Mouse (Mus musculus) G1E (cell line): Measurements from ENCODE around the gene Smdt1. TPM values are rescaled to one million over a fixed set of nuclear protein-coding genes. Genes with fewer than 3 reads are reported as not detected.

Experiments used
- ATAC-seq: 2 replicates; pipeline ENCODE4 v1.8.0; 2016; ENCODE audit warnings: mild to moderate bottlenecking; ENCODE audit not compliant: insufficient number of reproducible peaks, poor library complexity, low FRiP score, severe bottlenecking; ENCODE audit errors: extremely low read depth
- DNase-seq: peaks from one replicate; pipeline ENCODE4 v3.0.0; 2012; ENCODE audit warnings: low spot score
- H3K27me3 ChIP-seq: 2 replicates; pipeline ENCODE4 v1.6.1; 2012; ENCODE audit warnings: mild to moderate bottlenecking, low read length, inconsistent platforms; ENCODE audit not compliant: insufficient read depth
- H3K36me3 ChIP-seq: replicated peaks from 2 replicates; pipeline ENCODE3; 2012; ENCODE audit warnings: mild to moderate bottlenecking, inconsistent platforms
- H3K4me1 ChIP-seq: 2 replicates; pipeline ENCODE4 v1.6.1; 2012; ENCODE audit warnings: low read depth, low read length, inconsistent platforms, mixed read lengths; ENCODE audit not compliant: insufficient read depth
- H3K4me3 ChIP-seq: 2 replicates; pipeline ENCODE4 v1.5.1; 2012; ENCODE audit warnings: low read depth, mild to moderate bottlenecking, inconsistent platforms, low read length, moderate library complexity, mixed read lengths
- H3K9me3 ChIP-seq: replicated peaks from 2 replicates; pipeline ENCODE4 v1.6.1; 2012; ENCODE audit warnings: inconsistent platforms
- CTCF ChIP-seq: IDR thresholded peaks from 2 replicates; pipeline ENCODE4 v1.5.1; 2012; ENCODE audit warnings: low read depth, low read length, inconsistent platforms, mixed read lengths
- GATA1 ChIP-seq: IDR thresholded peaks from 2 replicates; pipeline ENCODE4 v1.6.1; 2012; ENCODE audit warnings: borderline replicate concordance, low read length, inconsistent platforms, mixed read lengths
- GATA2 ChIP-seq: IDR thresholded peaks from 2 replicates; pipeline ENCODE4 v1.6.1; 2012; ENCODE audit warnings: low read depth, low read length, inconsistent platforms, borderline replicate concordance
- POLR2AphosphoS5 ChIP-seq: IDR thresholded peaks from 2 replicates; pipeline ENCODE4 v1.6.1; 2012; ENCODE audit warnings: low read depth, low read length, inconsistent platforms; ENCODE audit not compliant: insufficient replicate concordance
- TAL1 ChIP-seq: conservative IDR thresholded peaks from 2 replicates; pipeline ENCODE4 v1.6.1; 2012; ENCODE audit warnings: low read depth, low read length, inconsistent platforms, mixed read lengths
- polyA plus RNA-seq: library from polyadenylated mRNA; stranded (reverse); fragments of >175 nt; gene quantifications from 2 replicates; pipeline ENCODE4 v1.2.3, GENCODE M21; 2012
- total RNA-seq, 2 experiments: library from RNA; stranded (forward) in 1 of 2; stranded (reverse) in 1 of 2; fragments of 200-1000 nt in 1 of 2; fragments of >200 nt in 1 of 2; fragmentation: Nextera tagmentation in 1 of 2; gene quantifications; 2 replicates each; pipeline ENCODE4 v1.2.3; 2014 to 2017

The Smdt1 gene
- total and polyA plus RNA-seq, 3 experiments: 115 to 137 (median 118) TPM

DNA sequence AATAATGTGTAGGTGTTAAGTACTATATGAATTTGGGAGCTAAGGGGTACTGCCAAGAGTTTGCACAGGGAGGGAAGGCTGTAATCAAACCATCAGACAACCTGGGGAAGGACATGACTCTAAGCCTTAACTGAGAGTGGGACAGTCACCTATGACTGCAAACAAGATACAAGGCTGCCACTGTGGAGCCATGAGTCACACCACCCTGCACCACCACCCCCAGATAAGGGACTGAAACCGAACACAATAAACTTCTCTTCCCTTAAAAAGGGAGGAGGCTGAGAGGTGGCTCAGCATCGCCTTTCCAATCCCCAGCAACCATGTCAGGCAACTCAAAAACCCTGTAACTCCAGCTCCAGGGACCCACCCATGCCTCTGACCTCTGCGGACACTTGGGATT, 12.7 kb downstream of the Smdt1 start:
- H3K9me3 ChIP-seq: 0 out of 2 replicates have a peak, but pooled peaks cover 3% of the 10 kb centered on the region
- H3K4me3 ChIP-seq: peak overlapping the region; percentile 44; the same call in 1 of the 2 replicates
- no peaks in the 10 kb centered on the region for H3K27me3 ChIP-seq
- H3K4me1 ChIP-seq: peaks cover 69% of the 10 kb centered on the region
- H3K36me3 ChIP-seq: peaks cover 63% of the 10 kb centered on the region
- DNase-seq (no peak), ATAC-seq (no peak; the same call in 1 of the 2 replicates)
- TF ChIP-seq TAL1 (no peak), CTCF (no peak), POLR2AphosphoS5 (no peak), GATA1 (no peak), GATA2 (no peak)

DNA sequence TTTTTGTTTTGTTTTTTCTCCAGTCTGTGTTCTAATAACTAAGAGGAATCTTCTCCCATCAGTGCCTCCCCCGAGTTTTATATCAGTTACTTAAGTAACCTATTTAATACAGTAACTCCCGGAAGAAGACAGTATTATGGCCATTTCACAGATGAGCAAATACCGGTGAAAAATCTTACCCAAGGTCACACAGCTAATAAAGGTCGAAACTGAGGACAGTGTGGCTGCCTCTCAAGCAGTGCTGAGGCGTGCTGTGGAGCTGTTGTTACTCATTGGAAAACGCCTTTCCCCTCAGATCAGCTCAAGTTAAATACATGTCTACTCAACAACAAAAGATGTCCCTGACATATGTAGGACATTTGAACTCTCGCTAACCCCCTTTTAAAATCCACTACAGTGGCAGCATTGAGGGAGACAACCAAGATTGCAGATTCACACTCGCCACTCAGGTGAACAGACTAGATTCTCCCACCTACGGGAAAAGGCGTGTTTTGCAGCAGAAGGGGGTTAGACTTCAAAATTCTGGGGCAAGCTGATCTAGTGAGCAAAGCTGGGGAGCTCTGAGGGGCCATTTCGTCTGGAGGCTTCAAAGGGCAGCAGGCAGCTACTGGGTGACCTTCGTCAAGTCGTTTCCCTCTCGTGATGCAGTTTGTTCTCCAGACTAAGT, 14.5 kb downstream of the Smdt1 start:
- DNase-seq (no peak), ATAC-seq (no peak)
- TF ChIP-seq POLR2AphosphoS5: no peak
- no peak for TF ChIP-seq TAL1
- no peak for TF ChIP-seq GATA1
- TF ChIP-seq CTCF: no peak
- TF ChIP-seq GATA2: no peak
- Histone ChIP-seq H3K9me3 (0 out of 2 replicates have a peak, but pooled peaks cover 3% of the 10 kb centered on the region), H3K4me3 (peak overlapping the region; percentile 94), H3K27me3 (no peaks in the 10 kb centered on the region), H3K36me3 (peaks cover 54% of the 10 kb centered on the region), H3K4me1 (peaks cover 60% of the 10 kb centered on the region)

DNA sequence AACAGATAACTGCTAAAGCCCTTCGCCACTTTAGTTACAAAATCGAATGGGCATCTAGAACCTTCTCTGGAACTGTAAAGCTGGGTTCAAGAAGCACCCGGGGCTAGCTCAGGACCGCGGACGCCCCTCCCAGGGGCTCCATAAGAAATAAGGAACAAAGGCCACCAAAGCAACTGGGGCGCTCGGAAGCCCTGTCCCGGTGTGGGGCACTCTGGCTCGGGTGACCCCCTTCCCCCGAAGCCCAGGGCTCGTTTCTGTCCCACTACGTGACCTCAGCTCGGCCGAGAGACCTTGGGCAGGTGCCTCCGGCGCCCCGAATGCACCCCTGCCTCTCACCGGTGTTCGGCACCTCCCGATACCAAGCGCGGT, 15.0 kb downstream of the Smdt1 start:
- Histone ChIP-seq H3K36me3 (peaks cover 52% of the 10 kb centered on the region), H3K4me1 (peaks cover 59% of the 10 kb centered on the region), H3K27me3 (no peaks in the 10 kb centered on the region), H3K9me3 (0 out of 2 replicates have a peak, but pooled peaks cover 3% of the 10 kb centered on the region), H3K4me3 (peak overlapping the region; percentile 94)
- ATAC-seq (no peak), DNase-seq (no peak)
- no peak for TF ChIP-seq TAL1
- no peak for TF ChIP-seq CTCF
- TF ChIP-seq GATA1: no peak
- no peak for TF ChIP-seq GATA2
- TF ChIP-seq POLR2AphosphoS5: no peak

DNA sequence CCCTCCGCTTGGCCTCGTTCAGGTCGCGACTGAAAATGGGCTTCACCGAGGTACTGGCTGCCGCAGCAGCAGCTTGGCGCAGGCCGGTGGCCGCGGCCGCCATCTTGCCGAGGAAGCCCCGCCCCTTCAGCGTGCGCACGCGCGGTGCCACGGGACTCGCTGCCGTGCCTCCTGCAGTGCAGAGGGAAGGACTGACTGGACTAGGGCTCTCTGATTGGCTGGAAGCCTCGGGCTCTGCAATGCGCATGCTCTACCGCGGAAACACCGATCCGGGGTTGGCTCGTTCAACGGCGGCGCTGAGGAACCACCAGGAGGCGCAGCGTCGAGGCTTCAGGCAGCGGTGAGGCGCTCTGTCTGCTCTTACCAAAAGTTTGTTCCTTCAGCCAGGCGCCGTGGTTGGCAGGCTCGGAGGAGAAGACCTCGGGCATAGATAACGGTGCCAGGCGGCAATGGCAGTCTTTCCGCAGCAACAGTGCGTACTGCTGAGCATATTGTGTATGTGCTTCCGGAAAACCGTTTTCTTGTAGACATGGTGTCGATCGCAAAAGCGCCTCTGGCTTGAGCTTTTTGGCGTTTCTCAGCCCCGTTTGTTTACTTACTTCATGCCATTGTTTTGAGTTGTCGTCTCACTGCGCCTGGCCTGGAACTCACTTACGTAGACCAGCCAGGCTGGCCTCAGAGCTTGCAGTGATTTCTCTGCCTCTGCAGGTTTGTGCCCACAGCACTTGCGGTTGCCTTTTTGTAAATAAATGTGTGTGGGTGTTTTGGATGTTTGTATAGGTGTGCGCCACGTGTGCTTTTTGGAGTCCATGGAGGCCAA, 15.6 kb downstream of the Smdt1 start, which contains the start of gene Ndufa6:
Gene Ndufa6, minus strand, starts transcription at position 197 of the 820 bp plus-strand sequence.
- Histone ChIP-seq H3K4me1 (peaks cover 60% of the 10 kb centered on the region), H3K9me3 (0 out of 2 replicates have a peak, but pooled peaks cover 3% of the 10 kb centered on the region), H3K4me3 (peak within 1 kb of the TSS; percentile 94), H3K27me3 (no peaks in the 10 kb centered on the region), H3K36me3 (peaks cover 46% of the 10 kb centered on the region)
- TF ChIP-seq GATA2: no peak
- peak; percentile 66 for TF ChIP-seq CTCF
- peak; percentile 98 for ATAC-seq
- DNase-seq: peak; percentile 97

DNA sequence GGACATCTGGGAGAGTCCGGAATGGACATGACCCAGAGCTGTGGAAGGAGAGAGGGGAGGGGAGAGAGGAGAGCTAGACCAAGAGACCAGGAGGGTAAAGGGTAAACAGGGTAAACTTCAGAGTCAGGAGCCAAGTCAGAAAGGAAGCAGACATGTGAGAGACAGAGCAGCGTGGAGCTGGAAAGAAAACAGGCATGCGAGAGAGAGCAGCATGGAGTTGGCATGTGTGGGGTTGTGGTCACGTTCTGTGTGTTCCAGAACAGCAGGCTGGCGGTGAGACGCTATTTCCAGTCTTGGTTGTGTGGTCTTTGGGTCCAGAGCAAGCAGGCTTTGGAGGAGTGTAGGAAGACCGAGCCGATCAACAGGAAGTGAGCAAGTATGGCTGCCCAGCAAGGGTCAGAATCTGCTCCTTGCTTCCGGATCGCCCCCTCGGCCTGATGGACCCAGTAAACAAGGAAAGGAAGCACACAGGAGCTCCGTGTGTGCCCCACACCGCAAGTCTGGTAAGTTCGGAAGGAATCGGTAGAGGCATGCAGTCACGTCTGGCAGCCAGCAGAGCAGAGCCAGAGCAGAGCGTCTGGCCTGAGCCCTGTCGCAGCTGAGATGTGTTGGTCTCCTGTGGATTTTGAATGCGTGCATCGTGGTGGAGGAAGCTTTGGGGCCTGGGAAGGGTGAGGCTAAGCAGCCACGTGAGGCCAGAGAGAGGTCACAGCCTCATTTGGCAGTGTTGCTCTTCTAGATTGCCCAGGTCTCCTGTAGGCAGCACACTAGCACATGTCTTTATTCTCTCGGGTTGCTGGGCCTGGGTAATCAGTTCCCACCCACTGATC, 19.9 kb downstream of the Smdt1 start:
- no peak for DNase-seq
- peaks cover 15% of the 10 kb centered on the region for H3K36me3 ChIP-seq
- 0 out of 2 replicates have a peak, but pooled peaks cover 3% of the 10 kb centered on the region for H3K9me3 ChIP-seq
- no peaks in the 10 kb centered on the region for H3K27me3 ChIP-seq
- peaks cover 26% of the 10 kb centered on the region for H3K4me1 ChIP-seq
- H3K4me3 ChIP-seq: no peak overlapping the region
- TF ChIP-seq CTCF (no peak), GATA1 (no peak), GATA2 (no peak), POLR2AphosphoS5 (no peak), TAL1 (no peak)
- ATAC-seq: no peak

DNA sequence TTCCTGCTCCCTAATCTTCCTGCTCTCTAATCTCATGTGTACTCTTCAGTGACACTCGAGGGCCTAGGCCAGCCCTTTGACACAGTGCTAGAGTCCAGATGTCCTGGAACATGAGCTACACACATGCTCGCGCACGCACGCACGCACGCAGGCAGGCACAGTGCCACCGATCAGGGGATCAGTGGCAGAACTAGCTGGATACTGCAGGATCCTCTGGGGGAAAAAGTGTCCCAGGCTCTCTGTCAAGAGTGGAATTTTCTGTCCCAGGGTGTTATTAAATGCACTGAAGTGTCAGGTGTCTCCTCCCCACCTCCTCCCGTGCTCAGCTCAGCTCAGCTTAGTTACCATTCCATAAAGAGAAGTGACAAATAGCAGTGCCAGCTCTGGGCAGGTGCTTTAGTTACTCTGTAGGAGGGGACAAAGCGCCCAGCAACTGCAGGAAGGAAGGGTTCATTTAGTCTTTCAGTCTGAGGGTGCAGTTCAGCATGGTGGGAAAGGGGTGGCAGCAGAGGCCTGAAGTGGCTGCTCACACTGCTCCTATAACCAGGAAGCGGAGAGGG, 22.8 kb downstream of the Smdt1 start:
- H3K9me3 ChIP-seq: no peaks in the 10 kb centered on the region
- no peaks in the 10 kb centered on the region for H3K27me3 ChIP-seq
- H3K36me3 ChIP-seq: peaks cover 7% of the 10 kb centered on the region
- peaks cover 17% of the 10 kb centered on the region for H3K4me1 ChIP-seq
- ATAC-seq (no peak), DNase-seq (no peak)
- H3K4me3 ChIP-seq: no peak overlapping the region
- TF ChIP-seq POLR2AphosphoS5: no peak
- TF ChIP-seq CTCF: no peak
- TF ChIP-seq GATA1: no peak
- no peak for TF ChIP-seq TAL1
- TF ChIP-seq GATA2: no peak
